Comparison of ENCODE assay signal across 8 mouse cellular contexts in the genomic region with DNA sequence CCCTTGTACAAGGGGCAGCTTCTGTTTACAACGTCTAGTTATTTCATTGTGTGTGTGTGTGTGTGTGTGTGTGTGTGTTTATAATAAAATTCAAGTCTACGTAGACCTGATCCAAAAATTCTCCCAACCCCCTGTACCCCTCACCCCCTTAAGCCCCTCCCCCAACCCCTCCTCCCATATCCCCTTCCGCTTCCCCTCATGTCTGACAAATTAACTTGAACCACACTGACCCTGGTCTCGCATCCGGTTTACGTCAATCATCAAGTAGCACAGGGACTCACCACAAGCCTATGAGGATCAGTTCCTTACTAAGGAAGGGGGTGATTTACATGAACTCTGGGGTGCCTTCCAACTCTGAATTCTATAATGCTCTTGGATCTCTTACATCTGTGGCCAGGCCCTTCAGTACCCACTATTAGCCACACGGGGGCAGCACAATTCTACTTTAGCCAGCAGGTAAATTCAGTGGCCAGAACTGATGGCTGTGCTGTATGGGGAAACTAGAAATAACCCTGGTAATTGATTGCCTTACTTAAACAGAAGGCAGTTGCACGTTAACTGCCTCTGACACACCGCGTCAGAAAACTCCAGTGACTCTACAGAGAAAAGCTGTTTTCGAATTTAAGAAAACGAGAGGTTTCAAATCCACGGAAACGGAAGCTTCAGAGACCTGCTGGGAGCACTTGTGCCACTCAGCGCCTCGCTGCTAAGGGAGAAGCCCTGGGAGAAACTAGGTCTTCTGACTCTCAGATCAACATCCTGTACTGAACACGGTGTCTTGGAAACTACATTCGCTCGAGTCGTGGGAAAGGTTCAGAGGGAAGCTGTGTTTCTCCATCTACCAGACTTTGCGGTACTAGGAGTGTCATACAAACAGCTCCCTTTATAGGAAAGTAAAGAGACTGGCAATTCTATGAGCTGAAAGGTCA.
DNase-seq lines count a peak whose midpoint lies in the region; ATAC-seq and TF ChIP-seq lines count a peak whose summit lies in the region.

No protein-coding gene starts in this region.

- no peak overlapping the region for H3K27ac ChIP-seq in ES-Bruce4 (ENCODE audit: insufficient read depth, low read length)
- H3K27ac ChIP-seq in forebrain, embryonic 13.5 days, result no peak overlapping the region
- no peak overlapping the region for H3K27ac ChIP-seq in liver, embryonic 15.5 days (replicated peaks)
- no peak overlapping the region for H3K27ac ChIP-seq in neural tube, embryonic 12.5 days

- H3K9ac ChIP-seq in ES-Bruce4 (ENCODE audit: low read depth, poor library complexity, severe bottlenecking), result no peak overlapping the region
- 0 out of 2 replicates have a peak overlapping the region, but pooled peaks have one; percentile 27 for H3K9ac ChIP-seq in forebrain, embryonic 13.5 days
- no peak overlapping the region for H3K9ac ChIP-seq in liver, embryonic 15.5 days
- H3K9ac ChIP-seq in neural tube, embryonic 12.5 days, result no peak overlapping the region

- no peak for TF ChIP-seq EP300 in ES-Bruce4 (IDR thresholded peaks at IDR 0.05; ENCODE audit: insufficient read depth, low read depth, low read length)

- no peaks in the 10 kb centered on the region for H3K4me1 ChIP-seq in ES-Bruce4 (ENCODE audit: control insufficient read depth, insufficient read depth, low read length)
- H3K4me1 ChIP-seq in forebrain, embryonic 13.5 days, result no peaks in the 10 kb centered on the region
- no peaks in the 10 kb centered on the region for H3K4me1 ChIP-seq in liver, embryonic 15.5 days (replicated peaks)
- H3K4me1 ChIP-seq in neural tube, embryonic 12.5 days, result no peaks in the 10 kb centered on the region

- ATAC-seq in forebrain, embryonic 13.5 days, result peak; percentile 90
- no peak for ATAC-seq in liver, embryonic 15.5 days (ENCODE audit: insufficient read depth)
- peak; percentile 90 for ATAC-seq in neural tube, embryonic 12.5 days (ENCODE audit: low FRiP score, low read depth)

- TF ChIP-seq POLR2A in ES-Bruce4 (IDR thresholded peaks at IDR 0.05; ENCODE audit: insufficient read depth, low read length), result no peak

- H3K9me3 ChIP-seq in ES-Bruce4 (replicated peaks; ENCODE audit: control insufficient read depth, insufficient read depth, low read length, poor library complexity, severe bottlenecking), result no peaks in the 10 kb centered on the region
- H3K9me3 ChIP-seq in forebrain, embryonic 13.5 days (replicated peaks), result no peaks in the 10 kb centered on the region
- H3K9me3 ChIP-seq in liver, embryonic 15.5 days (replicated peaks), result no peaks in the 10 kb centered on the region
- no peaks in the 10 kb centered on the region for H3K9me3 ChIP-seq in neural tube, embryonic 12.5 days

- peak; percentile 36 for DNase-seq in c-Kit-positive CD71-positive TER-119-negative erythroid progenitor cells, embryonic 14.5 days (ENCODE audit: low read depth)
- DNase-seq in heart, postnatal 14 days, result peak; percentile 42 to 68
- peak; percentile 36 for DNase-seq in large intestine, adult 2 months (ENCODE audit: low read depth, low spot score)
- peak; percentile 73 for DNase-seq in testis, postnatal 10 days (ENCODE audit: low spot score)

- peak overlapping the region; percentile 49 for H3K4me2 ChIP-seq in forebrain, embryonic 13.5 days
- H3K4me2 ChIP-seq in liver, embryonic 15.5 days, result peak overlapping the region; percentile 18
- peak overlapping the region; percentile 56 for H3K4me2 ChIP-seq in neural tube, embryonic 12.5 days (replicated peaks)

- no peaks in the 10 kb centered on the region for H3K36me3 ChIP-seq in ES-Bruce4 (ENCODE audit: control insufficient read depth, insufficient read depth, low read length, poor library complexity, severe bottlenecking)
- no peaks in the 10 kb centered on the region for H3K36me3 ChIP-seq in forebrain, embryonic 13.5 days (ENCODE audit: poor library complexity, severe bottlenecking)
- H3K36me3 ChIP-seq in liver, embryonic 15.5 days (replicated peaks), result no peaks in the 10 kb centered on the region
- no peaks in the 10 kb centered on the region for H3K36me3 ChIP-seq in neural tube, embryonic 12.5 days

- 36% methylated on average over 21 of the region's 21 CpGs for WGBS in forebrain, embryonic 13.5 days
- WGBS in large intestine, adult 2 months, result 27% methylated on average over 21 of the region's 21 CpGs
- WGBS in liver, embryonic 15.5 days (ENCODE audit: insufficient replicate concordance), result 22% methylated on average over 21 of the region's 21 CpGs
- WGBS in neural tube, embryonic 12.5 days, result 32% methylated on average over 21 of the region's 21 CpGs

- no peaks in the 10 kb centered on the region for H3K27me3 ChIP-seq in ES-Bruce4 (ENCODE audit: control insufficient read depth, insufficient read depth, low read length, poor library complexity, severe bottlenecking)
- no peaks in the 10 kb centered on the region for H3K27me3 ChIP-seq in forebrain, embryonic 13.5 days
- no peaks in the 10 kb centered on the region for H3K27me3 ChIP-seq in liver, embryonic 15.5 days
- no peaks in the 10 kb centered on the region for H3K27me3 ChIP-seq in neural tube, embryonic 12.5 days (replicated peaks)

- H3K4me3 ChIP-seq in ES-Bruce4 (ENCODE audit: low read depth, low read length), result no peak overlapping the region; the same call in 1 of the 2 replicates
- H3K4me3 ChIP-seq in forebrain, embryonic 13.5 days, result no peak overlapping the region
- H3K4me3 ChIP-seq in liver, embryonic 15.5 days (replicated peaks), result no peak overlapping the region
- H3K4me3 ChIP-seq in neural tube, embryonic 12.5 days, result peak overlapping the region; percentile 20

- intact Hi-C loops in heart, postnatal 14 days (cut with DNase I), result no loop called here

- TF ChIP-seq CTCF in ES-Bruce4 (IDR thresholded peaks at IDR 0.05; ENCODE audit: low read depth, low read length), result peak; percentile 42
